Mouse (Mus musculus): ENCODE measurements around the gene Atl2.

Atl2 gene

GRCm38 (mm10) chr17:79895911-79896423 lies at the start of gene Atl2:
Atl2 (minus strand) TSS chr17:79896123.
- DNase-seq: peak; percentile 95 to 97

- DNase-seq: no peak
Measured at GRCm38 (mm10) chr17:79944851-79945250, 48.9 kb upstream of the Atl2 start.

- DNase-seq: no peak
Measured at GRCm38 (mm10) chr17:79942418-79942817, 46.5 kb upstream of the Atl2 start.

- no peak for DNase-seq
Measured at GRCm38 (mm10) chr17:79939133-79939532, 43.2 kb upstream of the Atl2 start.

GRCm38 (mm10) chr17:79937921-79938601 lies 42.1 kb upstream of the Atl2 start:
- DNase-seq: no peak

GRCm38 (mm10) chr17:79934370-79934769 lies 38.4 kb upstream of the Atl2 start:
- DNase-seq: no peak

GRCm38 (mm10) chr17:79932676-79933278 lies 36.9 kb upstream of the Atl2 start:
- no peak for DNase-seq

- DNase-seq: no peak
Measured at GRCm38 (mm10) chr17:79927110-79927509, 31.2 kb upstream of the Atl2 start.

- DNase-seq: no peak
Measured at GRCm38 (mm10) chr17:79926486-79926885, 30.6 kb upstream of the Atl2 start.

GRCm38 (mm10) chr17:79925865-79926421 lies 30.0 kb upstream of the Atl2 start:
- DNase-seq: no peak

- DNase-seq: no peak
Measured at GRCm38 (mm10) chr17:79920355-79920754, 24.4 kb upstream of the Atl2 start.

- DNase-seq: peak; percentile 39 to 69
Measured at GRCm38 (mm10) chr17:79919566-79920350, 23.8 kb upstream of the Atl2 start.

- DNase-seq: no peak
Measured at GRCm38 (mm10) chr17:79918484-79919004, 22.6 kb upstream of the Atl2 start.

GRCm38 (mm10) chr17:79916996-79917395 lies 21.1 kb upstream of the Atl2 start:
- no peak for DNase-seq

GRCm38 (mm10) chr17:79912174-79912573 lies 16.3 kb upstream of the Atl2 start:
- DNase-seq: no peak

GRCm38 (mm10) chr17:79911718-79912117 lies 15.8 kb upstream of the Atl2 start:
- DNase-seq: no peak

- no peak for DNase-seq
Measured at GRCm38 (mm10) chr17:79909571-79909970, 13.6 kb upstream of the Atl2 start.

GRCm38 (mm10) chr17:79907698-79908097 lies 11.8 kb upstream of the Atl2 start:
- no peak for DNase-seq

- no peak for DNase-seq
Measured at GRCm38 (mm10) chr17:79906791-79907494, 11.0 kb upstream of the Atl2 start.

GRCm38 (mm10) chr17:79904593-79904992 lies 8.7 kb upstream of the Atl2 start:
- DNase-seq: no peak

- DNase-seq: no peak
Measured at GRCm38 (mm10) chr17:79901207-79901606, 5.3 kb upstream of the Atl2 start.

GRCm38 (mm10) chr17:79898156-79898746 lies 2.3 kb upstream of the Atl2 start:
- no peak for DNase-seq
